Mouse (Mus musculus) midbrain, embryonic 16.5 days (tissue): Measurements from ENCODE around the gene Agbl4. TPM values are rescaled to one million over a fixed set of nuclear protein-coding genes. Genes with fewer than 3 reads are reported as not detected.

ENCODE experiments used
- polyA plus RNA-seq: library from polyadenylated mRNA; unstranded; fragments of >200 nt; fragmentation: Nextera tagmentation; extraction: Ambion mirVana; gene quantifications from 2 replicates; pipeline ENCODE4 v1.2.1, GENCODE M21; 2015

The Agbl4 gene
- polyA plus RNA-seq, 1 experiment from 2014 or later: 4.5 TPM

Other genes starting within 250 kb of the Agbl4 start
- gene Elavl4, start 45.8 kb upstream of the Agbl4 start, polyA plus RNA-seq: 346 and 352 TPM in 2 replicates